Mouse (Mus musculus): Measurements from ENCODE around the gene Prickle1. TPM values are rescaled to one million over a fixed set of nuclear protein-coding genes. Genes with fewer than 3 reads are reported as not detected.
A peak's percentile ranks its signal among the peaks of the same experiment; 100 is the strongest.

Prickle1 gene
- polyA plus RNA-seq, 1 experiment from 2014 or later = 24.6 TPM

DNA sequence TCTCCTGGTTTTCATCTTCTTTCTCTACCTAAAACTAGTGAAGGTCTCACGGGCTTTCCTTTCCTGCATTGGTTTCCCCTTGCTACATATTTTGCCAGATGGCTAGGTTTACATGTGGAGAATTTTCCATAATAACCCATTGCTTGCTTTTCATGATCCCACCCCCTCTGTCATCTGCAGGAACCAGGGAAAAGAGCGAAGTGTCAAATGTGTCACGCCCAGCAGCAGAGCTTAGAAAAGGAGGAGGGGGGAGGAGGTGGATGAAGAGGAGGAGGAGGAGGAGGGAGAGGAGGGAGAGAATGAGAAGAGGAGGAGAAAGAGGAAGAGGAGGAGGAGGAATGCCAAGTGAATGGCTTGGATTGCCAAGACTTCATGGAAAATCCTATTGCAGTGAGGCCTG is 17.9 kb upstream of the Prickle1 start:
- Histone ChIP-seq H3K9me3 (replicated peaks) (no peaks in the 10 kb centered on the region), H3K4me1 (0 out of 2 replicates have a peak, but pooled peaks cover 2% of the 10 kb centered on the region), H3K36me3 (no peaks in the 10 kb centered on the region), H3K9ac (no peak overlapping the region), H3K4me2 (replicated peaks) (no peak overlapping the region), H3K4me3 (no peak overlapping the region), H3K27ac (no peak overlapping the region), H3K27me3 (no peaks in the 10 kb centered on the region)
- ATAC-seq (ENCODE audit: low FRiP score) = no peak
- WGBS = 74% methylated on average over 3 of the region's 3 CpGs

- Histone ChIP-seq H3K9ac (no peak overlapping the region), H3K27ac (no peak overlapping the region), H3K4me1 (0 out of 2 replicates have a peak, but pooled peaks cover 2% of the 10 kb centered on the region), H3K4me2 (replicated peaks) (no peak overlapping the region), H3K9me3 (replicated peaks) (no peaks in the 10 kb centered on the region), H3K4me3 (no peak overlapping the region), H3K27me3 (no peaks in the 10 kb centered on the region), H3K36me3 (no peaks in the 10 kb centered on the region)
- no peak for ATAC-seq (ENCODE audit: low FRiP score)
- 88% methylated on average over 16 of the region's 16 CpGs for WGBS
Measured at GRCm38 (mm10) chr15:93611536-93612300, 16.0 kb upstream of the Prickle1 start.

GRCm38 (mm10) chr15:93610721-93611201 is 15.1 kb upstream of the Prickle1 start:
- Histone ChIP-seq H3K27ac (no peak overlapping the region), H3K9ac (no peak overlapping the region), H3K36me3 (no peaks in the 10 kb centered on the region), H3K4me1 (0 out of 2 replicates have a peak, but pooled peaks cover 2% of the 10 kb centered on the region), H3K4me2 (replicated peaks) (no peak overlapping the region), H3K27me3 (no peaks in the 10 kb centered on the region), H3K9me3 (replicated peaks) (no peaks in the 10 kb centered on the region), H3K4me3 (no peak overlapping the region)
- WGBS = 74% methylated on average over 19 of the region's 19 CpGs
- ATAC-seq (ENCODE audit: low FRiP score) = no peak

DNA sequence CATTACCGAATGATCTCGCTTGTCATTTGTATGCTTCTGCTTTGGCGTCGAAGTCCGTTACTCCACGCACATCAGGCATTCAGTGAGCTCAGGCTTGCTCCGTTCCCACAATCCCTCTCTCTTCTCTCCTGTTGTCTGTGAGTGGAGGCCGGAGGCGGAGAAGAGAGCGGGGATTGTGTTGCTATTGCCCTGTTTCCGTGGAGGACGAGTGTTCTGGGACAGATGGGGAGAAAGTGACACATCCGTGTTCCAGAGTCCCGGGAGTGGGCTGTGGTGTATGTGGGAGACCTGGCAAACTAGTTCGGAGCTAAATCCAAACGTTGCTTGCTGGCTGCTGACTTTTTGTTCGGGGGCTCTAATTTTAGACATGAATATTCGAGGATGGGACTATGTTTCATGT is 14.6 kb upstream of the Prickle1 start:
- Histone ChIP-seq H3K9me3 (replicated peaks) (no peaks in the 10 kb centered on the region), H3K4me2 (replicated peaks) (no peak overlapping the region), H3K4me3 (no peak overlapping the region), H3K9ac (no peak overlapping the region), H3K27me3 (no peaks in the 10 kb centered on the region), H3K4me1 (0 out of 2 replicates have a peak, but pooled peaks cover 2% of the 10 kb centered on the region), H3K36me3 (no peaks in the 10 kb centered on the region), H3K27ac (no peak overlapping the region)
- no peak for ATAC-seq (ENCODE audit: low FRiP score)
- WGBS = 88% methylated on average over 18 of the region's 18 CpGs

GRCm38 (mm10) chr15:93602850-93603249 is 7.2 kb upstream of the Prickle1 start:
- no peak for ATAC-seq (ENCODE audit: low FRiP score)
- no peaks in the 10 kb centered on the region for H3K4me1 ChIP-seq
- 94% methylated on average over 6 of the region's 6 CpGs for WGBS
- H3K27me3 ChIP-seq = no peaks in the 10 kb centered on the region
- H3K36me3 ChIP-seq = no peaks in the 10 kb centered on the region
- no peak overlapping the region for H3K27ac ChIP-seq
- no peak overlapping the region for H3K9ac ChIP-seq
- no peaks in the 10 kb centered on the region for H3K9me3 ChIP-seq (replicated peaks)
- H3K4me2 ChIP-seq (replicated peaks) = no peak overlapping the region
- H3K4me3 ChIP-seq = no peak overlapping the region

GRCm38 (mm10) chr15:93601461-93602015 is 5.8 kb upstream of the Prickle1 start:
- Histone ChIP-seq H3K4me2 (replicated peaks) (no peak overlapping the region), H3K4me3 (no peak overlapping the region), H3K9me3 (replicated peaks) (no peaks in the 10 kb centered on the region), H3K9ac (no peak overlapping the region), H3K36me3 (no peaks in the 10 kb centered on the region), H3K27me3 (no peaks in the 10 kb centered on the region), H3K4me1 (peaks cover 2% of the 10 kb centered on the region; the same call in 1 of the 2 replicates), H3K27ac (no peak overlapping the region)
- 93% methylated on average over 13 of the region's 13 CpGs for WGBS
- no peak for ATAC-seq (ENCODE audit: low FRiP score)

GRCm38 (mm10) chr15:93596991-93597390 is 1.3 kb upstream of the Prickle1 start:
- no peaks in the 10 kb centered on the region for H3K36me3 ChIP-seq
- no peaks in the 10 kb centered on the region for H3K27me3 ChIP-seq
- no peak overlapping the region for H3K27ac ChIP-seq
- H3K4me2 ChIP-seq (replicated peaks) = peak overlapping the region; percentile 90; the same call in 1 of the 2 replicates
- no peak overlapping the region for H3K4me3 ChIP-seq
- 65% methylated on average over 11 of the region's 11 CpGs for WGBS
- H3K4me1 ChIP-seq = peaks cover 14% of the 10 kb centered on the region
- H3K9ac ChIP-seq = no peak overlapping the region
- ATAC-seq (ENCODE audit: low FRiP score) = no peak
- no peaks in the 10 kb centered on the region for H3K9me3 ChIP-seq (replicated peaks)

- H3K36me3 ChIP-seq = no peaks in the 10 kb centered on the region
- peak; percentile 55 for ATAC-seq (ENCODE audit: low FRiP score)
- peak overlapping the region; percentile 94 for H3K27ac ChIP-seq
- no peaks in the 10 kb centered on the region for H3K9me3 ChIP-seq (replicated peaks)
- H3K4me2 ChIP-seq (replicated peaks) = peak overlapping the region; percentile 90
- WGBS = under 1% methylated on average over 11 of the region's 11 CpGs
- peaks cover 21% of the 10 kb centered on the region for H3K4me1 ChIP-seq
- H3K27me3 ChIP-seq = no peaks in the 10 kb centered on the region
- peak overlapping the region; percentile 90 for H3K4me3 ChIP-seq
- peak overlapping the region; percentile 88 for H3K9ac ChIP-seq
Measured at GRCm38 (mm10) chr15:93596285-93596684, 594 bp upstream of the Prickle1 start.

DNA sequence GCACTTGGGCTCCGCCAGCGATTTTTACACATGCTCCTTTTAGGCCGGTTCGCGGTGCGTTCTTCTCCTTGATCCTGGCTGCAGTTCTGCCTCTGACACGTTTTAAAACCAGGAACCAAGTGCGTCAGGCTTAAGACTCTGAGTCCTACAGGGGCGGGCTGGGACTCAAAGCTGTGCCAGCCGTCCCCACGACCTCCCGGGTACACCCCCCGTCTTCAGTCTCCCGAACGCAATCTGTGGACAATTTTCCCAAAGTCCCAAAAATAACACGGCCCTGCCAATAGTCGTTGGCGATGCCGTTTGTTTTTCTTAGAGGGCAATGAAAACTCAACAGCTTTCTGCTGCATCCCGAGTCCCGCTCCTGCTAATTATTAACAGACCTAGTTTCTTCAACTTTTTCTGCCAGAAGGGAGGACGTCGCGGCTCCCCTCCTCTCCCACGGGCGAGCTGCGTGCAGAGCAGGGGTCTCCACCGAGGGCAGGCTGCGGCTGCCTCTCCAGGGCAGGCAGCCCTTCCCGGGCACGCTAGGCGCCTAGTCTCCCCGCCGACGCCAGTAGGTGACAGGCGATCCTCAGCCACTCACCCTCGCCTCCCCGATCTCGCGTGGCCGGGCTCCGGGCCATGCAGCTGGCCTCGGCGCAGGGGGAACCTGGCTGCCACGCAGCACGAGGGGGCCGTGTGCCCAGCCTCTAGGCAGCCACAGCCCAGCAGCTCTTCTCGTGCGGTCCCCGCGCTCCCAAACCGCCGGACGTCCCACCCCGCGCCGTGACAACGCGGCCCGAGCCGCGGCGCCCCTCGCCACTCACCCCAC is 598 bp downstream of the Prickle1 start:
- ATAC-seq (ENCODE audit: low FRiP score) = peak; percentile 68
- peak overlapping the region; percentile 88 for H3K9ac ChIP-seq
- H3K9me3 ChIP-seq (replicated peaks) = no peaks in the 10 kb centered on the region
- no peaks in the 10 kb centered on the region for H3K36me3 ChIP-seq
- peak overlapping the region; percentile 90 for H3K4me2 ChIP-seq (replicated peaks)
- peak overlapping the region; percentile 94 for H3K27ac ChIP-seq
- peak overlapping the region; percentile 90 for H3K4me3 ChIP-seq
- no peaks in the 10 kb centered on the region for H3K27me3 ChIP-seq
- under 1% methylated on average over 63 of the region's 64 CpGs for WGBS
- peaks cover 25% of the 10 kb centered on the region for H3K4me1 ChIP-seq

GRCm38 (mm10) chr15:93594296-93594887 is 1.3 kb downstream of the Prickle1 start:
- peaks cover 25% of the 10 kb centered on the region for H3K4me1 ChIP-seq
- no peak for ATAC-seq (ENCODE audit: low FRiP score)

GRCm38 (mm10) chr15:93592596-93592995 is 3.1 kb downstream of the Prickle1 start:
- ATAC-seq (ENCODE audit: low FRiP score) = no peak
- Histone ChIP-seq H3K36me3 (no peaks in the 10 kb centered on the region), H3K27me3 (no peaks in the 10 kb centered on the region), H3K4me3 (no peak overlapping the region), H3K4me1 (peaks cover 26% of the 10 kb centered on the region), H3K27ac (no peak overlapping the region), H3K4me2 (replicated peaks) (peak overlapping the region; percentile 48), H3K9ac (no peak overlapping the region), H3K9me3 (replicated peaks) (no peaks in the 10 kb centered on the region)
- WGBS = 77% methylated on average over 3 of the region's 3 CpGs

More at GRCm38 (mm10) chr15:93594296-93594887, 1.3 kb downstream of the Prickle1 start:
- Histone ChIP-seq H3K9ac (0 out of 2 replicates have a peak overlapping the region, but pooled peaks have one; percentile 29), H3K4me2 (replicated peaks) (peak overlapping the region; percentile 90), H3K27ac (no peak overlapping the region), H3K27me3 (no peaks in the 10 kb centered on the region), H3K9me3 (replicated peaks) (no peaks in the 10 kb centered on the region), H3K36me3 (no peaks in the 10 kb centered on the region), H3K4me3 (peak overlapping the region; percentile 90)
- 25% methylated on average over 10 of the region's 10 CpGs for WGBS

All from hindbrain, embryonic 12.5 days (tissue).